Mouse (Mus musculus) cerebellum, adult 9-10 months (tissue): ENCODE data around the gene Slc26a5.

Source experiments
- DNase-seq: peaks from one replicate; pipeline ENCODE4 v3.0.0; 2022

The Slc26a5 gene

GRCm38 (mm10) chr5:21865346-21866107 lies at the start of gene Slc26a5:
Gene Slc26a5 (minus strand): TSS chr5:21865604.
- no peak for DNase-seq

GRCm38 (mm10) chr5:21914776-21915175 lies 49.4 kb upstream of the Slc26a5 start:
- DNase-seq = no peak

GRCm38 (mm10) chr5:21912835-21913530 lies 47.6 kb upstream of the Slc26a5 start:
- no peak for DNase-seq

GRCm38 (mm10) chr5:21910726-21911125 lies 45.3 kb upstream of the Slc26a5 start:
- DNase-seq = no peak

- DNase-seq = no peak
Observed at GRCm38 (mm10) chr5:21909713-21910112, 44.3 kb upstream of the Slc26a5 start.

- no peak for DNase-seq
Observed at GRCm38 (mm10) chr5:21901411-21901810, 36.0 kb upstream of the Slc26a5 start.

- no peak for DNase-seq
Observed at GRCm38 (mm10) chr5:21900891-21901290, 35.5 kb upstream of the Slc26a5 start.

- DNase-seq = peak; percentile 70
Observed at GRCm38 (mm10) chr5:21898875-21899274, 33.5 kb upstream of the Slc26a5 start.

GRCm38 (mm10) chr5:21896586-21896985 lies 31.2 kb upstream of the Slc26a5 start:
- DNase-seq = no peak

- no peak for DNase-seq
Observed at GRCm38 (mm10) chr5:21894168-21894567, 28.8 kb upstream of the Slc26a5 start.

GRCm38 (mm10) chr5:21866750-21867149 lies 1.3 kb upstream of the Slc26a5 start:
- no peak for DNase-seq

GRCm38 (mm10) chr5:21866311-21866712 lies 908 bp upstream of the Slc26a5 start:
- DNase-seq = peak; percentile 39

- no peak for DNase-seq
Observed at GRCm38 (mm10) chr5:21858653-21859052, 6.8 kb downstream of the Slc26a5 start.

GRCm38 (mm10) chr5:21851679-21852340 lies 13.6 kb downstream of the Slc26a5 start:
- no peak for DNase-seq

- DNase-seq = no peak
Observed at GRCm38 (mm10) chr5:21847438-21847837, 18.0 kb downstream of the Slc26a5 start.

GRCm38 (mm10) chr5:21846616-21847290 lies 18.7 kb downstream of the Slc26a5 start:
- DNase-seq = no peak

- DNase-seq = no peak
Observed at GRCm38 (mm10) chr5:21844676-21845075, 20.7 kb downstream of the Slc26a5 start.

GRCm38 (mm10) chr5:21831761-21832160 lies 33.6 kb downstream of the Slc26a5 start:
- no peak for DNase-seq

GRCm38 (mm10) chr5:21828855-21829254 lies 36.5 kb downstream of the Slc26a5 start:
- DNase-seq = no peak

- DNase-seq = no peak
Observed at GRCm38 (mm10) chr5:21827643-21828042, 37.8 kb downstream of the Slc26a5 start.

GRCm38 (mm10) chr5:21826370-21826769 lies 39.0 kb downstream of the Slc26a5 start:
- DNase-seq = no peak

- DNase-seq = no peak
Observed at GRCm38 (mm10) chr5:21813994-21814393, 51.4 kb downstream of the Slc26a5 start.

- no peak for DNase-seq
Observed at GRCm38 (mm10) chr5:21810924-21811323, 54.5 kb downstream of the Slc26a5 start.
